Mouse (Mus musculus) urinary bladder, postnatal 4 days (tissue): ENCODE measurements around the gene Il2ra.
"Not testable (repeated sequence)": the region's sequence is repeated elsewhere in the genome, so short reads cannot be mapped to it uniquely, and the experiment has no call there.

Experiments
- DNase-seq, 2 experiments: peaks; one replicate each; pipeline ENCODE4 v3.0.0; 2021 to 2022; ENCODE audit warnings: low spot score in 2 of 2

The Il2ra gene

GRCm38 (mm10) chr2:11642451-11642941, at the start of gene Il2ra:
Gene Il2ra, plus strand, starts transcription at chr2:11642807.
- no peak for DNase-seq

DNA sequence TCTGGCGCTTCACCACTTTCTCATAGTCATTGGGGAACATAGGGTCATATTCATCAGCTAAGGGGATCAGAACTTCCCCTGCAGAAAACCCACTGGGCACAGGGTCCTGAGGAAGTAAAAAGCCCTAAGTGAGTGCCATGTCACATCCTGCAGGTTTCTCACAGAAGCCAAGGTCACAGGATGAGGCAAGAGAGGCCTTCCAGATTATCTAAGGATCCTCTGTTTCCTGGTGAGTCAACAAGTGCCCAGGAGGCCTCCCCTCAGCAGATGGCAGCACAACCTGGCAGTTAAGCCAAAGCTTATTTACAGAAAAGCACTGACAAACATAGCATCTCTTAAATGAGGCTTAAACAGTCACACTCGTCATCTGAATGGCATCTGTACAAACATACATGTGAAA, 45.9 kb upstream of the Il2ra start:
- no peak for DNase-seq

- no peak for DNase-seq
These were observed 44.7 kb upstream of the Il2ra start for GRCm38 (mm10) chr2:11597906-11598305.

DNA sequence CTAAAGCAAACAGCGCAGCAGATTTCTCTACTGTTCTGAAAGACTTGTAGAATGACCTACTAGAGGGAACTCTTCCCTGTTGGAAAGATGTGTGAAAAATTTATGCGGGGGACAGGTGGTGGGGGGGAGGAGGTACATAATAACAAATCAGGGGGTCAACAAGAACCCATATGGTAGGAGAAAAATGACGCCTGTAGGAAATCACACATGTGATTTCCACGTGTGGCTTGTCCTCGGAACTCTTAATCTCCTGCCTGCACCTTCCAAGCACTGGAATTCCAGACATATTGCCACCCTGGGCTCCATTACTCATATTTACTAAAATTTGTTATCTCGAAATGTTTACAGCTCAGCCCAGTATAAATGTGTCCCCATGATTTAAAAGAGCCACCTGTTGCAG, 40.8 kb upstream of the Il2ra start:
- no peak for DNase-seq

GRCm38 (mm10) chr2:11602506-11603489, 39.8 kb upstream of the Il2ra start:
- DNase-seq = peak; percentile 90 to 92

- DNase-seq = no peak
These were observed 38.6 kb upstream of the Il2ra start, which contains the start of gene Rbm17 for GRCm38 (mm10) chr2:11604053-11604452. Gene Rbm17, minus strand, starts transcription at chr2:11604153.

DNA sequence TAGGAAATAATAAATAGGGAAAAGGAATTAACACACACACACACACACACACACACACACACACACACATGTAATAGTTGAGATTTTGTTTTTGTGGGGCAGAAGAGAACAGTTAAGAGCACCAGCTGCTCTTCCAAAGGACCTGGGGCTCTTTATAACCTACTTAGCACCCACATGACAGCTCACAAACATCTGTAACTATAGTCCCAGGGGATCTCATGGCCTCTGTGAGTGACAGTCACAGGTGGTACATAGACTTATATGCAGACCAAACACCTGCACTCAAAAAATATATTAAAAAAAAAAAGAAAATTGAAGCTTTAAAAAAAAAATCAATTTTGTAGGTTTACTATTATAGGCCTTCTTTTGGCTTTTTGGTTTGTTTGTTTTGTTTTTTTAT, 37.7 kb upstream of the Il2ra start:
- no peak for DNase-seq

- not testable (repeated sequence) for DNase-seq
These were observed 35.9 kb upstream of the Il2ra start for GRCm38 (mm10) chr2:11606718-11607117.

GRCm38 (mm10) chr2:11612939-11613338, 29.7 kb upstream of the Il2ra start:
- not testable (repeated sequence) for DNase-seq

DNA sequence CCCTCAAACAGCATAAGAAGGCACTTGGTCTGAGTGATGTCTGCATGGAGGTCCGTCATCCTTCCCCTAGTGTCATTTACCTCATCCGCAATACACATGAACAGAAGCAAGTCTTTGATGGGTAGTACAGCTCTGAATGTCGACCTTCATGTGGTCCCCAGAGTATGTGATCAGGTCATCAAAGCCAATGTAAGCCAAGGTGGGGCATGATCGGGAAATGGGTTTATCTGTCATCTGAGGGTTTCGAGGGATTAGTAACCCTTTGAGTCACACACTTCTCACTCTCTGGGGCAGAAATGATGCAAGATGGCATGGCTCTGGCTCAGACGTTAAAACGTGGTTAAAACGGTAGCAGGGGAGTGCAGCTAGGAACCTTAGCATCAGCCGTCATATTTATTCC, 25.8 kb upstream of the Il2ra start:
- no peak for DNase-seq

DNA sequence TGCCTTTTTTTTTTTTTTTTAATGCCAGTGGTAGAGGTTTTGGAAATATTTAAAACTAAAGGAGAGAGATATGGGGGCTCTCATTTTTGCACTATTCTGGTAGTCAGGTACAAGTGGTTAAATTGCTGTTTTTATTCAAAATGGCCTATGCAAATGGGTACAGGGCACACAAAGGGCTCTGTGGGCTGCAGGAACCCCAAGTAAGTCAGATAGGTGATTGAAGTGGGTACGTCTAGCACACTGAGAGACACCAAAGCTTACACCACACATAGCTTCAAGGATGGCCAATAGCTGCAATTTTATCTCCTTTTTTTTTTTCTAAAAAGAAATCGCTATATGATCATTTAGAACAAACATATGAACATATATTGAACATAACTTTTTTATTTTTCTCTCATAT, 23.0 kb upstream of the Il2ra start:
- no peak for DNase-seq

DNA sequence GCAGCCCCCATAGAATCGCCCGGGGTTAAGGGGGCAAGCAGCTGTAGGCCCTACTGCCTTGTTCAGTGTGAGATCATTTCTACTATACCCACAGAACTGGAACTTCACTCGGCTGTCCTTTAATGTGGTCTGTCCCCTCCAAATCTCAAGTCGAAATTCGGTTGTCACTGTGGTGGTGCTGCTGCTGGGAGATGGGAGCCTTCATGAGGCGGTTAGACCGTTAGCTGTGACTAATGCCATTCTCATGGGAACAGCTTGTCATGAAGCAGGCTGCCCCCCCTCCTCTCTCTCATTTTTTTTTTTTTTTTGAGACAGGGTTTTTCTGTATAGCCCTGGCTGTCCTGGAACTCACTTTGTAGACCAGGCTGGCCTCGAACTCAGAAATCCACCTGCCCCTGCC, 19.4 kb upstream of the Il2ra start:
- no peak for DNase-seq

- DNase-seq = no peak
These were observed 18.9 kb upstream of the Il2ra start for GRCm38 (mm10) chr2:11623726-11624125.

- DNase-seq = no peak
These were observed 16.7 kb upstream of the Il2ra start, which contains the start of gene Gm17490 for GRCm38 (mm10) chr2:11625890-11626289. Gene Gm17490, minus strand, starts transcription at chr2:11626264.

- no peak for DNase-seq
These were observed 7.6 kb upstream of the Il2ra start for GRCm38 (mm10) chr2:11635035-11635434.

- no peak for DNase-seq
These were observed 7.0 kb upstream of the Il2ra start for GRCm38 (mm10) chr2:11635471-11636137.

DNA sequence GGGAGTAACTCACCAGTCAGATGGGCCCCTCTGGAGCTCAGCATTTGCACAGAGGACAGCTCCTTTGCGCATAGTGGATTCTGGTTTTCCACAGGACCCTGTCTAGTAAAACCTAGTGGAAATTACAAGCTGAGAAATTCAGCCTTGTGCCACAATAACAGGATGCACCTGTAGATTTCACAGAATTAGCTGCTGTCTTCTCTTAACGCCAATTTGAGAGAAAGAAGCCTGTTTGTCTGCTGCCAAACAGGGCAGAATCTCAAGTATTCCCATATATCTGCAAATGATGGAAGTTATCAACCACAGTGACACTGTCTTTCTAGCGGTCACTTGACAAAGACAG, 6.5 kb upstream of the Il2ra start:
- DNase-seq = no peak

GRCm38 (mm10) chr2:11637115-11637514, 5.5 kb upstream of the Il2ra start:
- DNase-seq = no peak

DNA sequence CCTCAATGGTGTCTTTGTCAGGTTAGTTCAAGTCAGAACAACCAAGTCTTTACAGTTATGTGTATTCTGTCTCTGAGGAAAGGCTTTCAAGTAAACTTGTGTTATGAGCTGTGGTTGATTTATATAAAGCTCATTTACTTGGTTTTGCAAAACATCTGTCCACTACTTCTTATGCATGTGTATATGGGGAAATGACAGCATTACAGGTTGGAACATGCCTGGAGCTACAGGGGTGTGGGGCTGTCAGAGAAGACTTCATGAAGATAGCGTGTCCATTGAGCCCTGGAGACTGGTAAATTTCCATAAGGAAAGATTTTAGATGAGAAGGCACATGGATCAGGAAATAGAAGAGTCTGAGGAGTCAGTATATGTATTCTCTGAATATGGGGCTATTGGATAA, 1.4 kb downstream of the Il2ra start:
- no peak for DNase-seq

DNA sequence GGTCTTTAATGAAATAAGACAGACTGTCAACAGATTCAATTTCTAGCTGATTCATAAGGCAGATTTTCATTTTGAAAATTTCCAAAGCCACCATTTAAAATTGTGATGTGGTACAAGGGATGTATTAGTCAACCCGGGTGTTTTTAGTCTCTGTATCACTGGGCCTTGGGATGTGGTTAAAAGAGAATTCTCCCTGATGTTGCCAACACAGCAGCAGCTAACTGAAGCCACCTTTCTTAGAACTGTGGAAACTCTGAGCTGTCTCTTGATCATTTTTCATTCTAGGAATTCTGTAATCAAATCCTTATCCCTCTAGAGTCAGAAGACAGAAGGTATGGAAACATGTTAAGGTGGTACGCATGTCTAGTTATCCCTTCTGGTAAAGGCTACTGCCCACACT, 2.7 kb downstream of the Il2ra start:
- no peak for DNase-seq

DNA sequence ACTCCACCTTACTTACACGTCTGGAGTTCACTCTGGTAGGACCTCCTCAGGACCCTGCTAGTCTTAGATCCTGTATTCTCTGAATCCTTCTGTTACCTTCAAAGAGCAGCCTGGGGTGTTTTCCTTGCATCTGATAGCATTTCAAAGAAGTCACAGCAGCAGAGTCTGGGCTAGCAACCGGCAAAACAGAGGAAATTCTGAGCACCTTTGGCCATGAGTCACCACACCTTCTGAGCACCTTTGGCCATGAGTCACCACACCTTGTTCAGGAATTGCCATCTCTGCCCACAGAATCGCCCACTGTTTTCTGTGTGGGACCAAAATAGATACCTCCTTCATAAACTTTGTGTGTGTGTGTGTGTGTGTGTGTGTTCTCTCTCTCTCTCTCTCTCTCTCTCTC, 8.9 kb downstream of the Il2ra start:
- DNase-seq = no peak

- DNase-seq = no peak
These were observed 9.6 kb downstream of the Il2ra start for GRCm38 (mm10) chr2:11652196-11652595.

DNA sequence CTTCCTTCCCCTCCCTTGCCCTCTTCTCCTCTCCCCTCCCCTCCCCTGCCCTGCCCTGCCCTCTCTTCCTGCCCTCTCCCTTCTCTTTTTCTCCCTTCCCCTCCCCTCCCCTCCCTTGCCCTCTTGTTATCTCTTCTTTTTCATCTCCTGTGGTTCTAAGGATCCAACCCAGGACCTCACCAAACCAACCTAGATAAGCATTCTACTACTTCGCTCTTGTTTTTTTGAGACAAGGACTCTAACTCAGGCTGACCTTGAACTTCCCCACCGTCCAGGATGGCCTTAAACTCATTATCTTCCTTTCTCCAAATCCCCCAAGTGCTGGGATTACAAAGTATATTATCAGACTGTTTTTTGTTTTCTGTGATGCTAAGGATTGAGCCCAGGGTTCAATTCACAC, 10.2 kb downstream of the Il2ra start:
- DNase-seq = no peak
